Mouse (Mus musculus) embryonic fibroblast, embryonic 13.5 days (primary cell): Measurements from ENCODE around the gene Ptgir.

Source experiments
- CTCF ChIP-seq: IDR thresholded peaks from 2 replicates; pipeline ENCODE4 v1.5.1; 2011; ENCODE audit warnings: mild to moderate bottlenecking, control low read depth, low read length, moderate library complexity, borderline replicate concordance; ENCODE audit not compliant: insufficient read depth
- POLR2A ChIP-seq: IDR thresholded peaks from 2 replicates; pipeline ENCODE4 v1.6.1; 2011; ENCODE audit warnings: low read depth, mild to moderate bottlenecking, control low read depth, low read length, moderate library complexity

DNA sequence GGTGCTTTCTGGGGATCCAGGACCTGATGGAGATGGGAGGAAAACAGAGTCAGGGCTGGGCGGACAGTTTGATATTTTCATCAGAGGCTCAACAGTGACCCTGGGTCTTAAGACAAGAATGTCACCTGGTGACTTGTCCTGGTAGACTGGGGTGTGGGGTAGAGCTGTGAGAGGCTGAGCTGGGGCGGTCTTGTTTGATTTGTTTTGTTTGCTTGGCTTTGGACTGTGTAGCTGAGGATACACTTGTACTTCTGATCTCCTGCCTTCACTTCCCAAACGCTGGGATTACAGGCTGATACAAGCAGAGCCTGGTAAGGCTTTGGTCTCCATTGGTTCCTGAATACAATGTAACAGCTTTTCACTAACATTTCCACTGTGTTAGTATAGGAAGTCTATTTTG lies 38.8 kb upstream of the Ptgir start:
- TF ChIP-seq POLR2A (no peak), CTCF (no peak)
